Mouse (Mus musculus) myocyte (in vitro differentiated cells): ENCODE data around the gene Cog5. TPM values are rescaled to one million over a fixed set of nuclear protein-coding genes. Genes with fewer than 3 reads are reported as not detected.

Experiments used
- H3K27me3 ChIP-seq: one replicate; pipeline ENCODE4 v1.6.1; 2011; ENCODE audit not compliant: control insufficient read depth, insufficient read depth, insufficient read length
- H3K36me3 ChIP-seq: one replicate; pipeline ENCODE4 v1.6.1; 2011; ENCODE audit not compliant: control insufficient read depth, insufficient read depth
- H3K4me2 ChIP-seq: one replicate; pipeline ENCODE4 v1.6.1; 2011; ENCODE audit warnings: low read depth, control low read depth
- H3K4me3 ChIP-seq: one replicate; pipeline ENCODE4 v1.5.1; 2011; ENCODE audit warnings: mild to moderate bottlenecking, control low read depth, moderate library complexity
- H3K79me2 ChIP-seq: one replicate; pipeline ENCODE4 v1.6.1; 2011; ENCODE audit not compliant: control insufficient read depth, insufficient read depth
- H3ac ChIP-seq: one replicate; pipeline ENCODE4 v1.6.1; 2011; ENCODE audit not compliant: control insufficient read depth, insufficient read length
- CEBPB ChIP-seq: IDR thresholded peaks from 2 replicates; pipeline ENCODE4 v1.6.1; 2011; ENCODE audit warnings: mild to moderate bottlenecking, moderate library complexity; ENCODE audit not compliant: poor library complexity, insufficient read depth, severe bottlenecking
- E2F4 ChIP-seq: IDR thresholded peaks from one replicate; pipeline ENCODE4 v1.6.1; 2011; ENCODE audit warnings: mild to moderate bottlenecking, control low read depth, moderate library complexity; ENCODE audit not compliant: insufficient read depth
- MAX ChIP-seq: IDR thresholded peaks from one replicate; pipeline ENCODE4 v1.6.1; 2011; ENCODE audit warnings: low read depth, mild to moderate bottlenecking, control low read depth
- MYOD1 ChIP-seq, 3 experiments: IDR thresholded peaks; one replicate each; pipeline ENCODE4 v1.6.1; 2011; ENCODE audit warnings: control low read depth in 2 of 3, low read depth in 2 of 3, mild to moderate bottlenecking in 2 of 3, moderate library complexity in 1 of 3; ENCODE audit not compliant: insufficient read length in 2 of 3, control insufficient read depth in 1 of 3
- MYOG ChIP-seq, 3 experiments: IDR thresholded peaks; one replicate each; pipeline ENCODE4 v1.6.1; 2011; ENCODE audit warnings: control low read depth in 2 of 3, low read depth in 2 of 3, mild to moderate bottlenecking in 2 of 3; ENCODE audit not compliant: insufficient read length in 2 of 3, control insufficient read depth in 1 of 3, insufficient read depth in 1 of 3
- POLR2A ChIP-seq: IDR thresholded peaks from one replicate; pipeline ENCODE4 v1.6.1; 2011; ENCODE audit warnings: low read depth, mild to moderate bottlenecking, control low read depth, moderate library complexity; ENCODE audit not compliant: insufficient read length
- POLR2AphosphoS2 ChIP-seq: IDR thresholded peaks from one replicate; pipeline ENCODE4 v1.6.1; 2011; ENCODE audit warnings: low read depth, control low read depth; ENCODE audit not compliant: insufficient read length
- REST ChIP-seq: IDR thresholded peaks from one replicate; pipeline ENCODE4 v1.6.1; 2011; ENCODE audit warnings: mild to moderate bottlenecking, control low read depth, moderate library complexity; ENCODE audit not compliant: insufficient read depth, insufficient read length
- SRF ChIP-seq: IDR thresholded peaks from one replicate; pipeline ENCODE4 v1.6.1; 2011; ENCODE audit warnings: low read depth; ENCODE audit not compliant: control insufficient read depth, insufficient read length
- TCF12 ChIP-seq: IDR thresholded peaks from one replicate; pipeline ENCODE4 v1.6.1; 2011; ENCODE audit warnings: mild to moderate bottlenecking, control low read depth; ENCODE audit not compliant: poor library complexity, insufficient read depth, severe bottlenecking
- TCF3 ChIP-seq: IDR thresholded peaks from one replicate; pipeline ENCODE4 v1.6.1; 2011; ENCODE audit warnings: low read depth, control low read depth; ENCODE audit not compliant: insufficient read length
- USF1 ChIP-seq: IDR thresholded peaks from one replicate; pipeline ENCODE4 v1.6.1; 2011; ENCODE audit warnings: low read depth, mild to moderate bottlenecking, control low read depth, moderate library complexity
- polyA plus RNA-seq: library from polyadenylated mRNA; unstranded; fragments of >200 nt; fragmentation: generic; extraction: Trizol; gene quantifications from one replicate; pipeline ENCODE4 v1.2.1, GENCODE M21; 2012; ENCODE audit warnings: missing spikeins

Cog5 gene
- polyA plus RNA-seq, 1 experiment, result 10.2 TPM

DNA sequence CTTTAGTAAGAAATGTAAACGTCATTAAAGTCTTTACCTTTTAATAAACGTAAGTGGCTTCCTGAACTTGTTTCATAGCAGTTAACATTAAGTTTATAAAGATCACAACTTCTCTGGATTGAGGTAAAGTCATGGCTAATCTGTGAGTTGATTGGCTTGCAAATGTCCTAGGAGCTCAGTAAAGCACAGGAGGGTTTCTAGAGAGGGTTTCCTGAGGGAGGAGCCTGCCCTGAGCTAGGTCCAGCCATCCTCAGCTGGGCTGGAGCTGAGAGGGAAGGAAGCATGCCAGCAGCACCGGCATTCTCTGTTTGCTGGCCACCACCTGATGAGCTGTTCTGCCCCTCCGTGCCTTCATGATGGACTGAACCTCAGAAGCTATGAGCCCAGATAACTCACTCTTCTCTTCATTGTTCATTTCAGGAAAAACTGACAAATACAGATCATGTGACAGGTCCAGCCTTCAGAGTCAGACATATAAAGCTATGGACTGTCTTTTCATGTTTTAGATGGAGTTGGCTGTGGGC is 245.8 kb downstream of the Cog5 start:
- H3K4me3 ChIP-seq, result no peak overlapping the region
- H3K36me3 ChIP-seq, result no peaks in the 10 kb centered on the region
- H3K79me2 ChIP-seq, result no peaks in the 10 kb centered on the region
- TF ChIP-seq TCF12 (no peak), MYOG (IDR thresholded peaks at IDR 0.05; ENCODE audit: control insufficient read depth in 1 of 3, insufficient read depth in 1 of 3, insufficient read length in 2 of 3, low read depth in 2 of 3) (no peak), REST (no peak), CEBPB (no peak), E2F4 (no peak), MYOD1 (IDR thresholded peaks at IDR 0.05; ENCODE audit: control insufficient read depth in 1 of 3, insufficient read length in 2 of 3, low read depth in 2 of 3) (no peak), MAX (no peak), POLR2A (no peak), POLR2AphosphoS2 (no peak), TCF3 (no peak), SRF (no peak), USF1 (no peak)
- H3K27me3 ChIP-seq, result no peaks in the 10 kb centered on the region
- no peak overlapping the region for H3ac ChIP-seq
- no peak overlapping the region for H3K4me2 ChIP-seq

DNA sequence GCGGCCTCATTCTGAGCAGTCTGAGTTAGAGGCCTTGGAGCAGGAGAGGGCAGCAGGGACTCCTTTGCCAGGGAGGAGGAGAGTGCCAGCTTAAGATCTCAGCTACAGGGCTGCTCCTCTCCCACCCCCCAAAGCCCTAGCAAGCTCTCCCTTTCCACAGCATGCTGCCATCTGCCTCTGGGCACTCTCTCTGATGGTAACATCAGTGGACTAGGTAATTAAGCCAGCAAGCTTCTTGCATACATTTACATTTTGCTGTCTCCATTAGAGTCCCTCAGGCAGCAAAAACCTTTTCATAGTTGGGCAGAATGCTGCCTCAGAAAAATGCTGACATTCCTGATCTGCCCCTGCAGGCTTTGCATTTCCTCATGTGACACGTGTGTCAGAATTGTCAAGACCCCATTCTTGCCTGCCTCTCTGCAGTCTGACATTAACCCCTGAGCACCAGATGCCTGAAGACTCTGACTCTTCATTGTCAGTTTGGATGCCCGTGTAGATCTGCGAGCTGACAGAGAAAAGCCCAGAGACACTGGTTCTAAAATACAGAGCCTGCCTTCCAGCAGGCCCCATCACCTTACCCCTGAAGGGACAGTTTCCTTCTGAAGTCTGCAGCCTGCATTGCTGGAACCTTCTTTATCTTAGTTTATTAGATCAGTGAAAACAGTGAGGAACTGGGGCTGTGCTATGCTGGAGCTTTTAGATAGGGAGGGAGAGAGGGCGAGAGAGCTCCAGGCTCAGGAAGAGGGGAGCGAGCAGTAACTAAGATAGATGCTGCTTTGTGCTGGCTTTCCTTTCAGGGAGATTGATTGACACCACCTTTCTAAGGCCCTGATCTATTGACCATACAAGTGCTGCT is 251.3 kb downstream of the Cog5 start:
- TF ChIP-seq MAX, result no peak
- no peak for TF ChIP-seq POLR2AphosphoS2
- no peak for TF ChIP-seq TCF12
- TF ChIP-seq POLR2A, result no peak
- no peak for TF ChIP-seq CEBPB
- TF ChIP-seq SRF, result no peak

DNA sequence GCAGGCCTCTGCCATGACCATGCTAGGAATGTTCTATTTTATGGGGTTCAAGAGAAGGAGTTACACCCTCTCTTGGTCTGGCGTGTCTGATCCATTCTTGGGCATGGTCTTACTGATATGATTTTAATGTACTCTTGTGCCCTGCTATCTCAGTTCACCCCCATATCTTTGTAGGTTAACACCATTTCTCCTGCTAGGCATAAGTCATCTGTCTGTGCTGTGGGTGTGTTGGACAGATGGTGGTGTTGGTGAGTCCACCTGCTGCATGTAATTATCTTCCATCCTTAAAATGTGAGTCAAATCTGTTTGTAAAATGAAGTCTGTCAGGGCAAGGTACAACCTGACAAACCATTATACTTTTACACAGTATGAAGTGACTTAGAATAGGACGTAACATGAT is 252.8 kb downstream of the Cog5 start:
- no peaks in the 10 kb centered on the region for H3K79me2 ChIP-seq
- TF ChIP-seq POLR2A (no peak), REST (no peak), TCF12 (no peak), MYOG (IDR thresholded peaks at IDR 0.05; ENCODE audit: control insufficient read depth in 1 of 3, insufficient read depth in 1 of 3, insufficient read length in 2 of 3, low read depth in 2 of 3) (no peak), USF1 (no peak), E2F4 (no peak), CEBPB (no peak)
- H3K4me3 ChIP-seq, result no peak overlapping the region
- no peak overlapping the region for H3K4me2 ChIP-seq
- H3K36me3 ChIP-seq, result no peaks in the 10 kb centered on the region
- H3ac ChIP-seq, result no peak overlapping the region
- H3K27me3 ChIP-seq, result no peaks in the 10 kb centered on the region

More for the DNA sequence above, 251.3 kb downstream of the Cog5 start:
- H3K79me2 ChIP-seq, result no peaks in the 10 kb centered on the region
- H3K4me3 ChIP-seq, result no peak overlapping the region
- H3K36me3 ChIP-seq, result no peaks in the 10 kb centered on the region
- H3K4me2 ChIP-seq, result no peak overlapping the region
- H3K27me3 ChIP-seq, result no peaks in the 10 kb centered on the region
- H3ac ChIP-seq, result no peak overlapping the region

DNA sequence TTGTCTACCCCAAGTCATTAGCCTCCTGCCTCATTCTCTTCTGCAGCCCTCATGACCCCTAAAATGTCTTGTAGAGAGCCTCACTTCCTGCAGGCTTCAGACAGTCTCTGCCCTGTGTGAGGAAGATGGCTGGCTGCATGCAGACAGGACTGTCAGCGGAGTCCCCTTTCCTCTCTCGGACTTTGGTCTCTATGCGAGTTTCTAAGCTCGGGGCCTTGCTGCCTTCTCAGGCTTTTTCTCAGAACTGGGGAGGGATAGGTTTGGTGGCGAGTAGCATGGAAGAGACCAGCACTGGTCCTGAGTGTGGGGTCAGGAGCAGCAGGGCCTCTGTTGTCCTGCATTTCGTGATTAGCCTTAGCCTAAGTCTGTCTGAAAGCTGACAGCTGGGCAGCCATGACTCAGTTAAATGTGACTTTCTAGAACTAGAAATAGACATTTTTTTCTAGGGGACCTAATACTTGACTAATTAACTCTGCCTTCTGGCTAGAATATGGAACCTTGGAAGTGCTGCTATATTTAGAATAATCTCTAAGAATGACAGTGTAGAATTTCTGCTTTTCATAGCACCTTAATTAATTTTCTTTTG is 258.4 kb downstream of the Cog5 start:
- Histone ChIP-seq H3K36me3 (no peaks in the 10 kb centered on the region), H3K4me2 (peak overlapping the region; percentile 21), H3K27me3 (no peaks in the 10 kb centered on the region), H3K4me3 (no peak overlapping the region), H3K79me2 (no peaks in the 10 kb centered on the region), H3ac (no peak overlapping the region)
- peak in 1 of 3 experiments; percentile 33 for TF ChIP-seq MYOG (IDR thresholded peaks at IDR 0.05; ENCODE audit: control insufficient read depth in 1 of 3, insufficient read depth in 1 of 3, insufficient read length in 2 of 3, low read depth in 2 of 3)
- TF ChIP-seq POLR2A, result no peak

DNA sequence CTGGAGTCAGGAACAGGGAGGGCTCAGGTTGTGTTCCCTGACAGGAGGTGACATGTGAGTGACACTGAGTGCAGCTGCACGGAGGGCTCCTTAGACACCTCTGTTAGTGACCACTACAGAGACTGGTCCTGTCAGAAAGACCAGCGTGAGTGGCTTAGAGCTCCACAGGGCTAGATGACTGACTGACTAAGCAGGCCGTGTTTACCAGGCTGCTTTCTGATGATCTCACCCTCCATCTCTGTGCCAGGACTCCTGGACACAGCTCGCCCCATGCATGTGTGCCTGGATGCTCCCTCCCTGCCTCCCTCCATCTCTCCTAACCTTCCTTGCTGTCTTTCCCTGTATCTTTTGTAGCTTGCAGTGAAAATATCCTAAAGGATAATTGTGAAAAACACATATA is 258.9 kb downstream of the Cog5 start:
- no peak for TF ChIP-seq POLR2A
- no peak for TF ChIP-seq TCF3
- TF ChIP-seq USF1, result no peak
- TF ChIP-seq TCF12, result no peak
- no peak for TF ChIP-seq MYOD1 (IDR thresholded peaks at IDR 0.05; ENCODE audit: control insufficient read depth in 1 of 3, insufficient read length in 2 of 3, low read depth in 2 of 3)
- TF ChIP-seq SRF, result no peak
- TF ChIP-seq MYOG (IDR thresholded peaks at IDR 0.05; ENCODE audit: control insufficient read depth in 1 of 3, insufficient read depth in 1 of 3, insufficient read length in 2 of 3, low read depth in 2 of 3), result no peak
- no peak for TF ChIP-seq CEBPB
- TF ChIP-seq E2F4, result no peak
- TF ChIP-seq MAX, result no peak
- TF ChIP-seq REST, result no peak
- TF ChIP-seq POLR2AphosphoS2, result no peak
- peak overlapping the region; percentile 21 for H3K4me2 ChIP-seq
- H3K4me3 ChIP-seq, result no peak overlapping the region
- H3K27me3 ChIP-seq, result no peaks in the 10 kb centered on the region
- no peaks in the 10 kb centered on the region for H3K36me3 ChIP-seq
- H3K79me2 ChIP-seq, result no peaks in the 10 kb centered on the region
- no peak overlapping the region for H3ac ChIP-seq
